Mouse (Mus musculus) CH12F3 (cell line): ENCODE results near the gene Prnp.

Source experiments
- in situ Hi-C: fragments of 300-500 bp; cut with MboI; formaldehyde crosslinking; loops from 2 replicates; pipeline ENCODE4 v1.14.3; 2020; ENCODE audit warnings: low sequenced_read_pairs

Gene Prnp

GRCm38 (mm10) chr2:131948156-131948555 lies 38.4 kb downstream of the Prnp start:
- in situ Hi-C loops, result no loop called here

GRCm38 (mm10) chr2:131948916-131949639 lies 39.4 kb downstream of the Prnp start:
- in situ Hi-C loops, result no loop called here

DNA sequence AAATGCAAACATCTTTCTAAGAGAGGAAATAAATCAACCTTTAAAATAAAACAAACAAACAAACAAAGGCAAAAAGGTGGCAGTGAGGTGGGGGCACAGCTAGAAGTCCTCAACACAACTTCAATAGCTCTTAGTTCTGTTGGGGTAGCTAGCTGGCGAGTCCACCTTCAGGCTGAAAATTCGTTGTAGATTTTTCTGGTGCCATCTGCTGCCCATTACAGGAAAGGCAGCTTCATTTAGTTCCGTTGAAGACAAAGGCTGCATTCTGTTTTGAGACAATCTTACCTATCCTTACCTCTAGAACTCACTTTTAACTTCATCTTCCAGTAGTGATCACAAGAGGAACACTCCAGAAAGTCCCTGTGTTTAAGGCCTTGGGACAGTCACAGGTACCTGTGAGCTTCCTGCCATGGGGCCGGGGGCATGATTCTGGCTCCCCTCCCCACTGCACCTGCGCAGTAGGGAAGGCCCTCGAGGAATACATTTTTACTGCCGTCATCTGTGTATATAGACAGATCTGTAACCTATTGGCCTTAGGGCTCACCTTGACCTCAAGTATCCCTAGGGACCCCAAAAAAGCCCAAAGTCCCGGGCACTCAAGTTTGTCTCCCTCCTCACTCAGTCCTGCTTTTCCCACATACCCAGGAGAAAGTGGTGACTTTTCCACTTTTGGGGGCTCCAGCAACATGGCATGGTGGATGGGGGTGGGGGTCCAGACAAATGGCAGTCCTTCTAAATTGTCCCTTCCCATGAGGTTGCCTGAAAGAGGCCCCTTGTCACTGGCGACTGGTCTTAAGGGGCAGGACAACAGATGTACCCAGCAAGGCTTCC lies 40.3 kb downstream of the Prnp start:
- in situ Hi-C loops, result no loop called here

DNA sequence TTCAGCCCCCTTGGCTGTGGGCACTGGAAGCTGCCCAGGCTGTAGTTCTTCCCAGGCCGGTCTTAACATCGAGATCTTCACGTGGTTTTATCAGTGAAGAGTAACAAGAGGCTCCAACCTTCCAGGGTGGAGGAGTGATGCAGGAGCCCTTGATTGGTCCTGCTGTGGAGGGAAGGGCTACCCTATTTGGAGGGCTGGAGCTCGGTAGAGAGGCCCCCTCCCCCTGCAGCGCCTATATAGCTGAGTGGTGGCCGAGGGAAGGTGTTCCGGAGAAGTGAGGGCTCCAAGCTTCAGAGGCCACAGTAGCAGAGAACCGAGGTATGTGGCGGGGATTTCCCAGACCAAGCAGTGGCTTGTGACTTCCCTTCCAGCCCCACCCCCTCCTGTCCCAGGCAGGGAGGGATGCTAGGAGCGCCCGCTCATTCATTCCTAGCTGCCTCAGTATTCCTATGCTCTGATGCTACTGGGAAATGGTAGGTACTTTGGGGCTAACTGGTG lies 40.9 kb downstream of the Prnp start, which contains the start of gene Prnd:
Gene Prnd (plus strand): TSS at position 264 of the 498 bp plus-strand sequence.
- in situ Hi-C loops, result no loop called here

GRCm38 (mm10) chr2:131952456-131952855 lies 42.7 kb downstream of the Prnp start:
- in situ Hi-C loops, result no loop called here

GRCm38 (mm10) chr2:131952961-131953538 lies 43.3 kb downstream of the Prnp start:
- in situ Hi-C loops, result no loop called here

DNA sequence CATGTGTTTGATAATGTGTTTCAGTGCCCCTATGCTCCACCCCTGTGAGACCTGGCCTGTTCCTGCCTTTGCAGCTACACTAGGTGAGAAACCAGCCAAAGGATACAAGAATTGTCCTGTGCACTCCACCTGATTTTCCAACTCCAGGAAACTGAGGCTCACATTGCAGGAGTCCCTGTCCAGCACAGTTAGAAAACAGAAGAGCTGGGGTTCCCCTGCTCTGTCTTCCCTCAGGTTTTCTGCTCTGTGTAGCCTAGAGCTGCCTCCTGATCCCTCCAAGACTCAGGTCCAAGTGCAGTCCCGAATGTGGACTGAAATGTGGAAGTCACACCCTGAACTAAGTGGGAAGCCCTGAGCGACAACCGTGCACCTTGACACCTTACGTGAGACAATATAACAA lies 44.0 kb downstream of the Prnp start:
- in situ Hi-C loops, result no loop called here

- in situ Hi-C loops, result no loop called here
These were observed 45.1 kb downstream of the Prnp start for GRCm38 (mm10) chr2:131954835-131955234.

DNA sequence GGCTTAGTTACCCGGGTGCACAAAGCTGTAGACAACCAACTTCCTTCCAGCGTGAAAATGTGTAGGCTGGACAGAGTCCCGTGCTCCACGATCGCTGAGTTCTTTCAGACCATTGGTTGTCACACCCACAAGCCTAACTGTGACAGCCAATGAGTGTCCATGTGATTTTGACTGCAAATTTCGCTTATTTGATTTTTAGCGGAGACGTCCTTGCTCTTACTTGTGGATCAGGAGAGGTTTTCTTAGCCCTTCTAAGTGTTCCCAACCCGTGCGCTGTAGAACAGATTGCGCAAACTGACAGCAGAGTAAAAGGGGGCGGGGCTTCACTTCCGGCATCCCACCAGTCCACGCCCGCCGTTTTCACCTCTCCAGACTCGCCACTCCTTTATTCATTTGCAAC lies 45.5 kb downstream of the Prnp start:
- in situ Hi-C loops, result no loop called here

DNA sequence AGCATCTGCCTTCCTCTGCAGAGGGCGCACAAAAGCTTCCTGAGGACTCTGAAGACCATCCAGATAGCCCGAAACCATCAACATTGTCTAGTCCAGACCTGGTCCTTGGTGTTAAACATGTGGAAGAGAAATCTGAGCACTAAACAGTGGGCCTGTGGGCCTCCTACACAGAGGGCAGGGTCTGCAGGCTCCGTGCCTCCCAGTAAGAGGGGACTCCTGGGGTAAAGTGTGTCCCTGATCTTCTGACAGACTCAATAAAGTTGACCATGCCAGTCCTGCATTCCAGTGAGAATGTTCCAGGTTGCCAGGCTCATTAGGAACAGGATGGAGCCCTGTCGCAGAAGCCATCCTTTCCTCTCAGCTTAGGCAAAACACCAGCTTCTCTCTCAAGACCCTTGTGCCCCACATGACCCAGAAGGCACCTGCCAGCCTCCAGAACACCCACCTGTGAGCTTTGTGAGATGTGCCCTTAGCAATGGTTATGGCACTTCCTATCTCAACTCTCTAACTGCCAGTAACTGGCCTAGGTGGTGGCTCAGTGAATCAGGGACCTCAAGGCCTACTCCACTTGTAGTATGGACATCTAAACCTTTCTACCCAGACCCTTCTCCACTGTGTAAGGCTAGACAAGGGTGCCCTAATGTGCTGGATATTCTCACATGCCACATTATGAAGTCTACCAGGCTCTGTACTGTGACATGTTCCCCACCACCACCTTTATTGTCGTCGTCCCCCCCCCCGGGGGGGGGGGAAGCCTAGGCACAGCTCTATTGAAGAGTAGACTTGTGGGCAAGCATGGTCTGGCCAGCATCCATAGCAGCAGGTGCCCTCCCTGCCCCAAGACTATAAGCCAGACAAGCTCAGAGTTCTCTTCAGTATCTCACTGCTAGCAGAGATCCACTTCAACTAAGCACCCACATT lies 46.9 kb downstream of the Prnp start:
- in situ Hi-C loops, result no loop called here

DNA sequence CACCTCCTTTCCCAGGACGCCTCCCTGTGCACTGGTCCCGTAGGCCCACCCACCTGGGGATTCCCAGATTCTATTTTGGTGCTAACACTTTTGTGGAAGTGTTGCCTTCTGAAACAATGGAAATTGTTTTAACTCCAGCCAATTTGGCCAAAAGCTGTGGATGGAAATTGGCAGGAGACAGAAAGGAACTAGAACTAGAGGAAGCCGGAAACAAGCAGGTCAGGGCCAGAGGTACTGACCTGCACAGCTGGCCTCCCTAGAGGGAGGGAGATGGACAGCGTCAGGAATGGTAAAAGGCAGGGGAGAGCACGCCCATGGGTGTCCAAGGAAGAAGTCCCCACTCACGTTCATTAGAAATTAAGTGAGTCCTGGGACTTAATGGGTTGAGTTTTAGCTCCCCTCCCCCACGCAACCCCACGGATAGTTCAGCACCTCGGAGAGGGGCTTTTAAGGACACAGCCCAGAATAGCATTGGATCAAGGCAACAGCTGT lies 48.0 kb downstream of the Prnp start:
- in situ Hi-C loops, result no loop called here

GRCm38 (mm10) chr2:131961671-131962070 lies 51.9 kb downstream of the Prnp start:
- in situ Hi-C loops, result no loop called here

DNA sequence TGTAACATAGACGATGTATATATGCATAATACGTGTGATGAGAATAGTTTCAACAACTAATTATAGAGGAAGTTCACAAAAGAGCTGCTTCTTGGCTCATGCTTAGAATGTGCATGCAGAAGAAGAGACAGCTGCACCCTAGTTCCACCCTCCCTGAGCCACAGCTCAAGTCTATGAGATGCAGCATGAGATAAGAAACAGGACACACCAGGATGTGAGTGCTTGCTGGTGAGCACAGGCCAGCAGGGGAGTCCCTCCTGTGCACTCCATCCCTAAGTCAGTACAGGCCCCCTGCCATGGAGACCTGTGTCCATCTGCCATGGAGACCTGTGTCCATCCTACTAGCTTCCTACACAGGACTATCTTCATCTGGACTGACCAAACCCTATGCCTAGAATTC lies 60.9 kb downstream of the Prnp start:
- in situ Hi-C loops, result no loop called here

- in situ Hi-C loops, result no loop called here
These were observed 61.4 kb downstream of the Prnp start for GRCm38 (mm10) chr2:131971098-131971497.

- in situ Hi-C loops, result no loop called here
These were observed 66.9 kb downstream of the Prnp start for GRCm38 (mm10) chr2:131976663-131977062.

GRCm38 (mm10) chr2:131980866-131981265 lies 71.1 kb downstream of the Prnp start:
- in situ Hi-C loops, result loop anchor here (10.0 kb wide), 1 partner anchor 264 kb away; the partner anchor contains the start of gene Tmem230

- in situ Hi-C loops, result loop anchor here (10.0 kb wide), 1 partner anchor 262 kb away; the partner anchor contains the start of gene Tmem230
These were observed 72.9 kb downstream of the Prnp start for GRCm38 (mm10) chr2:131982546-131983196.

DNA sequence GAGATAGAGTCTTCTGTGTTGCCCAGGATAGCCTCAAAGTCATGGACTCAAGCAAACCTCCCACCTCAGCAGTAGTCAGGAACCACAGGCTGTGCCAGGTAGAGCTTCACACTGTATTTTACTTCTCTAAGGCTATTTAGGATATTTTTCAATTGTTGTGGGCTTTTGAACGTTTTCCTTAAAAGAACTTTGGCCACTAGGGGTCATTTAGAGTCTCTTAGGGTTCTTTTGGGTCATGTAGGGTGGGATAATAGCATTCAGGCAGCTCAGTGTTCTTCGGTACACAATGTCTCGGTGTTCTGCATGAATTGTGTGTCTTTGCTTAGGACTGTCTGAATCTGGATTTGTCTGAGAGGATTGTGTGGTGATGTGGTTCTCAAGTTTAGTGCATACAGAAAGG lies 78.2 kb downstream of the Prnp start:
- in situ Hi-C loops, result loop anchor here (5.0 to 10.0 kb wide), 2 partner anchors 129 to 257 kb away; partner anchors contain the start of gene Tmem230
